Mouse (Mus musculus): Measurements from ENCODE around the gene Rnf144b. TPM values are rescaled to one million over a fixed set of nuclear protein-coding genes. Genes with fewer than 3 reads are reported as not detected.

The Rnf144b gene
- polyA plus RNA-seq, 1 experiment from 2014 or later = 1.2 TPM

- WGBS = 89% methylated on average over 4 of the region's 4 CpGs
Measured at GRCm38 (mm10) chr13:47210496-47210895, 88.0 kb downstream of the Rnf144b start.

DNA sequence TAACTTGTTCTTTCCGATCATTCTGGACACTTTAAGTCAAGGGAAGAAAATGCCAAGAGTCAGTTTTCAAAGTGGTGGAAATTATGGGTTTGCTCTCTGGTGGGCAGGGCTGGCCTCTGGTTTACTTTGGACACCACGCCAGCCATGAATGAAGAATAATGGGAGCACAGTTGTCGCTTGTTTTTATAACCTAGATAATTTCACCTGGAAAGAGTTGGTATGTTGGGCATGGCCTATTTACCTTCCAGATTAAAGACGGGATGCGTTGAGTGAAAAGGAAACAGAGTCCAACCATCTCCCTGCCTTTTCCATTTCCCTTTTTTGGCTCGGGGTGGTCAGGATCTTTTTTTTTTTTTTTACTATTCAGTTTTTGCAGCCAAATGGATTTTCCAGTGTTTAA, 88.5 kb downstream of the Rnf144b start:
- no peak overlapping the region for H3K9ac ChIP-seq (replicated peaks)

More at GRCm38 (mm10) chr13:47210496-47210895, 88.0 kb downstream of the Rnf144b start:
- H3K9ac ChIP-seq (replicated peaks) = no peak overlapping the region
- no peaks in the 10 kb centered on the region for H3K27me3 ChIP-seq (replicated peaks)
- H3K4me1 ChIP-seq = no peaks in the 10 kb centered on the region
- H3K4me3 ChIP-seq (replicated peaks) = no peak overlapping the region
- H3K9me3 ChIP-seq (replicated peaks) = no peaks in the 10 kb centered on the region
- no peak overlapping the region for H3K27ac ChIP-seq (replicated peaks)
- H3K36me3 ChIP-seq = no peaks in the 10 kb centered on the region
- H3K4me2 ChIP-seq = no peak overlapping the region
- ATAC-seq (ENCODE audit: low FRiP score) = no peak

GRCm38 (mm10) chr13:47211581-47211980, 89.1 kb downstream of the Rnf144b start:
- WGBS = 91% methylated on average over 7 of the region's 7 CpGs
- Histone ChIP-seq H3K27ac (replicated peaks) (no peak overlapping the region), H3K9me3 (replicated peaks) (no peaks in the 10 kb centered on the region)

More for the DNA sequence above, 88.5 kb downstream of the Rnf144b start:
- H3K27ac ChIP-seq (replicated peaks) = no peak overlapping the region
- no peak overlapping the region for H3K4me2 ChIP-seq
- H3K36me3 ChIP-seq = no peaks in the 10 kb centered on the region
- WGBS = 93% methylated on average over 6 of the region's 6 CpGs
- no peak for ATAC-seq (ENCODE audit: low FRiP score)
- no peaks in the 10 kb centered on the region for H3K9me3 ChIP-seq (replicated peaks)
- H3K27me3 ChIP-seq (replicated peaks) = no peaks in the 10 kb centered on the region
- H3K4me1 ChIP-seq = no peaks in the 10 kb centered on the region
- H3K4me3 ChIP-seq (replicated peaks) = no peak overlapping the region

DNA sequence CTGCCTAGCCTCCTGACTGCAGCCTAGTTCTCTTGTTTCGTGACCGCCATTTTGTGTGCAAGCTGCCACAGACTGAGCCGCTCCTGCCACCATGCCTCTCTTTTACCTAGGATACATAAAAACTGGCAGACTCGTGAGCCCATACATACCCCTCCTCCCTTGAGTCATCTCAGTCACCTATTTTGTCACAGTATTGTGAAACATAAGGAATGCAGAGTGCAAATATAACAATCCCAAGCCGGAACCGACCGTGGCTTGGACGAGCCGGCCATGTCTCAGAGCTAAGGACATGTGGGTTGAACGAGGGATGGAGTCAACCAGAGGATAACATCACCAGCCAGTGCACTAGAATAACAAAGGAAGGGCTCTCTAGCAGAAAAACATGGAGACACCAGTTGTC, 91.4 kb downstream of the Rnf144b start:
- no peak for ATAC-seq (ENCODE audit: low FRiP score)
- H3K4me2 ChIP-seq = no peak overlapping the region
- WGBS = 95% methylated on average over 10 of the region's 10 CpGs
- H3K27me3 ChIP-seq (replicated peaks) = no peaks in the 10 kb centered on the region
- H3K4me3 ChIP-seq (replicated peaks) = no peak overlapping the region
- H3K36me3 ChIP-seq = no peaks in the 10 kb centered on the region
- no peaks in the 10 kb centered on the region for H3K9me3 ChIP-seq (replicated peaks)
- no peak overlapping the region for H3K9ac ChIP-seq (replicated peaks)
- 0 out of 2 replicates have a peak, but pooled peaks cover 2% of the 10 kb centered on the region for H3K4me1 ChIP-seq
- no peak overlapping the region for H3K27ac ChIP-seq (replicated peaks)

More at GRCm38 (mm10) chr13:47211581-47211980, 89.1 kb downstream of the Rnf144b start:
- Histone ChIP-seq H3K4me1 (no peaks in the 10 kb centered on the region), H3K4me2 (no peak overlapping the region), H3K27me3 (replicated peaks) (no peaks in the 10 kb centered on the region), H3K9ac (replicated peaks) (no peak overlapping the region), H3K4me3 (replicated peaks) (no peak overlapping the region), H3K36me3 (no peaks in the 10 kb centered on the region)
- no peak for ATAC-seq (ENCODE audit: low FRiP score)

DNA sequence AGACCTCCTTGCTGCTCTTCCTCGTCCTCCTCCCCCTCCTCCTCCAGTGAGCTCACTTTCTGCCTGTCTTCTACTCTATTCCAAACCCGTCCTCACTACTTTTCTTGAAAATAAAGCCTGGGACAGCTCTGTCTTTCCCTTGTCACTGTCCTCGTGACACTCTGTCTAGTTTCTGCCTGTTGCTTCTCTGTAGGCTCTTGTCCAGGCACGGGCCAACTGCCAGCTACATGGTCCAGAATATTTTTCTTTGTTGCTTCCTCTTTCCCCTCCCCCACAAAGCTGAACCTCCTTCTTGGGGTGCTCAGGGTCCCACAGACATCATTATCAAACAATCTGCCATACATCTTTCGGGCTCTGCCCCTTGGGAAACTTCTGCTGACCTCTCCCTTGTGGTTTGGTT, 92.4 kb downstream of the Rnf144b start:
- H3K9me3 ChIP-seq (replicated peaks) = no peaks in the 10 kb centered on the region
- H3K9ac ChIP-seq (replicated peaks) = no peak overlapping the region
- no peak overlapping the region for H3K27ac ChIP-seq (replicated peaks)
- H3K4me3 ChIP-seq (replicated peaks) = no peak overlapping the region
- WGBS = 75% methylated on average over 5 of the region's 5 CpGs
- no peak overlapping the region for H3K4me2 ChIP-seq
- no peak for ATAC-seq (ENCODE audit: low FRiP score)
- H3K27me3 ChIP-seq (replicated peaks) = no peaks in the 10 kb centered on the region
- 0 out of 2 replicates have a peak, but pooled peaks cover 2% of the 10 kb centered on the region for H3K4me1 ChIP-seq
- H3K36me3 ChIP-seq = no peaks in the 10 kb centered on the region

- H3K27me3 ChIP-seq (replicated peaks) = no peaks in the 10 kb centered on the region
- WGBS = 92% methylated on average over 20 of the region's 20 CpGs
- H3K4me2 ChIP-seq = no peak overlapping the region
Measured at GRCm38 (mm10) chr13:47215815-47216585, 93.5 kb downstream of the Rnf144b start.

DNA sequence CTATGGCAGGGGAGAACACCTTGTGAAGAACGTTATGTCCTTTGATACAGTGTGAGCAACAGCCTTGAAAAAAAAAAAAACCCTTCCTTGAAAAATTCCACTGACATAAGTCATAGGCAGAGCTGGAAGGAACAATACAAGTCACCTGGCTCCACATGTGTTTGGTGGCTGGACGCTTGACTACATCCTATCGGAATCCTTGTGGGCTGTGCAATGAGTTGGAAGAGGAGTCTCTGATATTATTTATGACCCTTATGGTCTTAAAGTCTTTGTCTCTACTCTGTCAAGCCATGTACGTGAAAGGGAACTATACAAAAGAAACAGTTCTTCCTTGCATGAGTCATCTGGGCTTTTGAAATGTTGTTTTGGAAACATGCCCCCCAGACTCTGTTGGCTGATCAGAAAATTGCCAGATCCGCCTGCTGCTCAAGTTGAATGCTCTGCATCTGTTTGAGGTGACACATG, 94.7 kb downstream of the Rnf144b start:
- WGBS = 59% methylated on average over 5 of the region's 5 CpGs
- H3K36me3 ChIP-seq = no peaks in the 10 kb centered on the region

More at GRCm38 (mm10) chr13:47215815-47216585, 93.5 kb downstream of the Rnf144b start:
- no peak for ATAC-seq (ENCODE audit: low FRiP score)
- no peaks in the 10 kb centered on the region for H3K9me3 ChIP-seq (replicated peaks)
- no peak overlapping the region for H3K27ac ChIP-seq (replicated peaks)
- H3K4me1 ChIP-seq = 0 out of 2 replicates have a peak, but pooled peaks cover 2% of the 10 kb centered on the region
- H3K4me3 ChIP-seq (replicated peaks) = no peak overlapping the region
- H3K36me3 ChIP-seq = no peaks in the 10 kb centered on the region
- H3K9ac ChIP-seq (replicated peaks) = no peak overlapping the region

GRCm38 (mm10) chr13:47218351-47218750, 95.9 kb downstream of the Rnf144b start:
- H3K9ac ChIP-seq (replicated peaks) = no peak overlapping the region
- no peaks in the 10 kb centered on the region for H3K9me3 ChIP-seq (replicated peaks)
- H3K4me2 ChIP-seq = no peak overlapping the region
- H3K4me1 ChIP-seq = peaks cover 2% of the 10 kb centered on the region; the same call in 1 of the 2 replicates
- 72% methylated on average over 6 of the region's 6 CpGs for WGBS
- ATAC-seq (ENCODE audit: low FRiP score) = no peak
- H3K36me3 ChIP-seq = no peaks in the 10 kb centered on the region
- H3K4me3 ChIP-seq (replicated peaks) = no peak overlapping the region
- H3K27me3 ChIP-seq (replicated peaks) = no peaks in the 10 kb centered on the region
- H3K27ac ChIP-seq (replicated peaks) = no peak overlapping the region

More for the DNA sequence above, 94.7 kb downstream of the Rnf144b start:
- H3K27ac ChIP-seq (replicated peaks) = no peak overlapping the region
- no peak for ATAC-seq (ENCODE audit: low FRiP score)
- H3K4me2 ChIP-seq = no peak overlapping the region
- no peaks in the 10 kb centered on the region for H3K9me3 ChIP-seq (replicated peaks)
- no peak overlapping the region for H3K9ac ChIP-seq (replicated peaks)
- 0 out of 2 replicates have a peak, but pooled peaks cover 2% of the 10 kb centered on the region for H3K4me1 ChIP-seq
- no peaks in the 10 kb centered on the region for H3K27me3 ChIP-seq (replicated peaks)
- no peak overlapping the region for H3K4me3 ChIP-seq (replicated peaks)

- no peak overlapping the region for H3K9ac ChIP-seq (replicated peaks)
- no peaks in the 10 kb centered on the region for H3K36me3 ChIP-seq
- no peak overlapping the region for H3K4me3 ChIP-seq (replicated peaks)
- peaks cover 14% of the 10 kb centered on the region for H3K4me1 ChIP-seq
- H3K9me3 ChIP-seq (replicated peaks) = no peaks in the 10 kb centered on the region
- H3K27ac ChIP-seq (replicated peaks) = no peak overlapping the region
- no peak overlapping the region for H3K4me2 ChIP-seq
- no peak for ATAC-seq (ENCODE audit: low FRiP score)
- H3K27me3 ChIP-seq (replicated peaks) = no peaks in the 10 kb centered on the region
- 80% methylated on average over 10 of the region's 10 CpGs for WGBS
Measured at GRCm38 (mm10) chr13:47220426-47220825, 98.0 kb downstream of the Rnf144b start.

DNA sequence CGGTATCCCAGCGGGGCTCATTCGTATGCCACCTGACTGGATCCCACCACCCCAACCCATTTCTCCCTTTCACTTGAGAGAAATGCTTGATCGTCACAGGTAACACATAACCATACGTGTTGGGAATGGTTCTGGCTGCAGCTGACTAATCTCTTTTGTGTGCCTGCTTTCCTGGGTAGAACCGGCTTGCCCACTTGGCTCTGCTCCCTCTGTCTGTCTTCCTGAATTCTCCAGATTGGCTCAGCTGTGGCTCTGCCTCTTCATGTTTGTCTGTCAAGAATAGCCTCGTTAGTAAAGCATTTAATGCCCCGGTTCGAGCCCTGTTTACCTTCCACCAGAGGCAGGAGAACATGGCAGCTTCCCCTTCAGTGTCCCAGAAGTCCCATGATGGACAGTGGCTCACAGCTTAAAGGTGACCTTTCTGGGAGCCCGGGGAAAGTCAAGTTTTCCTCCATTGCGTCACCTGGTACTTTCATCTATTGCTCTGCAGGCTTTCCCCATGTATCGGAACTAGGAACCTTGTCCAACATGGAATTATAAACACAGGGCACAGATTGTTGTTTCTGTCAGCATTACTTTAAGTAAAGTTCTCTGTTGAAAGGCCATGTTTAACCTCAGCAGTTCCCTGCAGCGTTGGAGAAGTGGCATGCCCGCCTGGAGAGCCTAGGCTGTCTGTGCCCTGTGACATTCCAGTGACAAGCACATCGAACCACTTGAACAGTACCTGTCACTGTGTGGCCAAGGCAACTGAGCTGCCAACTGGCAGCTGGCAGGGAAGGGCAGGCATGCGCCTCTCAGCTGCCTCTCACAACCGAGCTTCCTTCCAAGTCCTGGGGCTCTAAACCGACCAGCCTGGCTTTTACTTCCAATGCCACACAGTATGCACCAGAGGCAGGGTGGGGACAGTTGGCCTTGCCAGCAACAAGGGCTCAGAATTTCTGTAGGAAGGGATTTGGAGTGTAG, 101.4 kb downstream of the Rnf144b start:
- no peaks in the 10 kb centered on the region for H3K36me3 ChIP-seq
- no peak overlapping the region for H3K4me3 ChIP-seq (replicated peaks)
- 69% methylated on average over 18 of the region's 18 CpGs for WGBS
- no peak overlapping the region for H3K4me2 ChIP-seq
- peaks cover 11% of the 10 kb centered on the region for H3K4me1 ChIP-seq
- H3K9me3 ChIP-seq (replicated peaks) = no peaks in the 10 kb centered on the region
- H3K27me3 ChIP-seq (replicated peaks) = no peaks in the 10 kb centered on the region
- no peak for ATAC-seq (ENCODE audit: low FRiP score)
- H3K9ac ChIP-seq (replicated peaks) = no peak overlapping the region
- H3K27ac ChIP-seq (replicated peaks) = peak overlapping the region; percentile 43; the same call in 1 of the 2 replicates

DNA sequence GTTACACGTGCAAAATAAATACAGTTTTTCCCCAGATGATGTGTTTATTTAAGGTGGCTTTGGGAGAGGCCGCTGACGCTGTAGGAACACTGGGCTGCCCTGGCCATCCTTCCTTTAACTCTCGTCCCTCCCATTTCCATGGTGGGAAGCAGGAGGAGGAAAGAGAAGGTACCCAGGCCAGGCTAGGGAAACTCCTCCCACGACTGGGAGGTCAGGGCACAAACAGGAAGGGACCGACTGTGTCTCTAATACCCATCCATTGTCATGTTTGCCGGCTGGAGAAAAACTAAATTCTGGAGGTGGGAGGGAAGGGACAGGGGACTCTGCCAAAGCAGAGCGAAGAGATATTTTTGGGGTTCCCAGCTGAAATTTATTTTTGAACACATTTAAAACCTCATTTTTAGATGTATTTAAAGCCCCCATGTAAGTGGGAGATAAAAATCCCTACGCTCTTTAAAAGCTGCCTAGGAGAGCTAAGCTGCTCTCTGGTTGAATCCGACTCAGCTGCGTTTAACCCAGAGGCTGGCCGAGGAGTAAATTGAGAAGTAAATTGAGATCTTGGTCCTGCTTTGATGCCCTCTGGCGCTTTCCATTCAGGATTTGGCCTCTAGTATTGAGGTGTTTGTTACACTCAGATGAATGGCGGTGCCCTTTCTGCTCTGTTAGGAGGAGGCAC, 102.3 kb downstream of the Rnf144b start:
- H3K4me1 ChIP-seq = peaks cover 11% of the 10 kb centered on the region
- no peak overlapping the region for H3K4me3 ChIP-seq (replicated peaks)
- WGBS = 26% methylated on average over 14 of the region's 14 CpGs
- no peaks in the 10 kb centered on the region for H3K9me3 ChIP-seq (replicated peaks)
- H3K36me3 ChIP-seq = no peaks in the 10 kb centered on the region
- H3K27ac ChIP-seq (replicated peaks) = no peak overlapping the region
- H3K9ac ChIP-seq (replicated peaks) = no peak overlapping the region
- H3K27me3 ChIP-seq (replicated peaks) = no peaks in the 10 kb centered on the region
- no peak for ATAC-seq (ENCODE audit: low FRiP score)
- H3K4me2 ChIP-seq = no peak overlapping the region

Data from neural tube, embryonic 15.5 days (tissue).